In the genomic region with DNA sequence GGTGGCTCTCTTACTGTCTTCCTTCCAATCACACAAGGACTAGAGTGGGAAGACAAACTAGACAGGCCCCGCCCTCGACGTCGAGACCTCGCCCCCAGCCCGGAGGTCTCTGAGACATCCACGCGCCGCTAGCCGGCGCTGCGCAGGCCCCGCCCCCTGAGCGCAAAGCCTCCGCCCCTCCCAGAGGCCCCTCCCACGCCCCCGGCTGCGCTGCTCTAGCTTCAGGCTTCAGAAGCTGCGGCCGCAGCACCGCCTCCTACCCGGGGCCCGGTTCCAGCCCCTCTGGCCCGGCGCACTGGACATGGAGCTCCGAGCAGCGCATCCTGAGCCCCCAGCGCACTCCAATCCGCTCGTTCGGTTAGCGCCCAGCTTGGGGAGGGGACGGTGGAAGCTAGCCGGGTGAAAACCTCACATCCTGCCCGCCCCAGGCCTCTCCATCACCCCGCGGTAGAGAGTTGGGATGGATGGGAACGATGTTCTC, we compare ENCODE assay signal across 8 mouse cellular contexts. TPM values are rescaled to one million over a fixed set of nuclear protein-coding genes. Genes with fewer than 3 reads are reported as not detected.
DNase-seq lines count a peak whose midpoint lies in the region; ATAC-seq and TF ChIP-seq lines count a peak whose summit lies in the region.

A gene (plus strand): TSS at position 225 of the 481 bp plus-strand sequence.

- H3K4me3 ChIP-seq in ES-E14 (ENCODE audit: insufficient read depth in 1 of 2, low read depth in 1 of 2, low read length in 2 of 2, poor library complexity in 1 of 2, severe bottlenecking in 1 of 2) = peak within 1 kb of the TSS; percentile 75 to 81
- H3K4me3 ChIP-seq in forebrain, embryonic 14.5 days (ENCODE audit: low read depth, low read length) = peak within 1 kb of the TSS; percentile 41
- peak within 1 kb of the TSS; percentile 49 for H3K4me3 ChIP-seq in neural tube, embryonic 14.5 days (ENCODE audit: low read depth, low read length)

- peaks cover 3 to 7% of the 10 kb centered on the region in 2 experiments; a peak in 3 of 4 replicates for H3K4me1 ChIP-seq in ES-E14 (ENCODE audit: control insufficient read depth in 2 of 2, insufficient read depth in 2 of 2, low read length in 2 of 2, poor library complexity in 1 of 2)
- peaks cover 13% of the 10 kb centered on the region for H3K4me1 ChIP-seq in forebrain, embryonic 14.5 days (ENCODE audit: control insufficient read depth, insufficient read depth, low read length)
- peaks cover 12% of the 10 kb centered on the region; the same call in 1 of the 2 replicates for H3K4me1 ChIP-seq in neural tube, embryonic 14.5 days (ENCODE audit: control insufficient read depth, insufficient read depth, low read length)

- under 1% methylated on average over 38 of the region's 38 CpGs for WGBS in forebrain, embryonic 14.5 days
- under 1% methylated on average over 29 of the region's 38 CpGs for WGBS in neural tube, embryonic 14.5 days

- DNase-seq in ES-E14 (ENCODE audit: low read depth, low spot score) = peak; percentile 94
- DNase-seq in cerebellum, adult 11 months = peak; percentile 89
- peak; percentile 94 for DNase-seq in forebrain, embryonic 14.5 days (ENCODE audit: low spot score)
- peak; percentile 92 to 95 for DNase-seq in heart, postnatal 10 days
- peak; percentile 90 for DNase-seq in layer of hippocampus, adult 11-12 months (ENCODE audit: low spot score)
- peak; percentile 91 to 94 for DNase-seq in lung, adult 18-20 months
- DNase-seq in testis, postnatal 10 days (ENCODE audit: low spot score) = peak; percentile 94

- H3K9ac ChIP-seq in ES-E14 (ENCODE audit: insufficient read depth, low read depth, low read length, poor library complexity, severe bottlenecking) = peak within 1 kb of the TSS; percentile 80
- H3K9ac ChIP-seq in forebrain, embryonic 14.5 days (ENCODE audit: low read length) = peak within 1 kb of the TSS; percentile 71
- H3K9ac ChIP-seq in neural tube, embryonic 14.5 days (replicated peaks; ENCODE audit: low read depth, low read length) = peak within 1 kb of the TSS; percentile 65

- H3K36me3 ChIP-seq in ES-E14 (ENCODE audit: control insufficient read depth, insufficient read depth, low read length, poor library complexity, severe bottlenecking) = no peaks in the 10 kb centered on the region
- no peaks in the 10 kb centered on the region for H3K36me3 ChIP-seq in forebrain, embryonic 14.5 days (ENCODE audit: control insufficient read depth, insufficient read depth, low read length)
- H3K36me3 ChIP-seq in neural tube, embryonic 14.5 days (ENCODE audit: control insufficient read depth, insufficient read depth, low read length) = no peaks in the 10 kb centered on the region

- H3K4me2 ChIP-seq in forebrain, embryonic 14.5 days (ENCODE audit: low read length) = peak within 1 kb of the TSS; percentile 61
- H3K4me2 ChIP-seq in neural tube, embryonic 14.5 days (ENCODE audit: low read depth, low read length) = peak within 1 kb of the TSS; percentile 66

- ATAC-seq in forebrain, embryonic 14.5 days = peak; percentile 88
- ATAC-seq in neural tube, embryonic 14.5 days (ENCODE audit: low read depth) = peak; percentile 84

- H3K27me3 ChIP-seq in forebrain, embryonic 14.5 days (replicated peaks; ENCODE audit: control insufficient read depth, insufficient read depth, low read length) = no peaks in the 10 kb centered on the region
- no peaks in the 10 kb centered on the region for H3K27me3 ChIP-seq in neural tube, embryonic 14.5 days (ENCODE audit: control insufficient read depth, insufficient read depth, low read length)

- H3K9me3 ChIP-seq in ES-E14 (ENCODE audit: control insufficient read depth, insufficient read depth, low read depth, low read length) = no peaks in the 10 kb centered on the region
- no peaks in the 10 kb centered on the region for H3K9me3 ChIP-seq in forebrain, embryonic 14.5 days (replicated peaks; ENCODE audit: control insufficient read depth, low read length)
- no peaks in the 10 kb centered on the region for H3K9me3 ChIP-seq in neural tube, embryonic 14.5 days (ENCODE audit: control insufficient read depth, low read length)

- intact Hi-C loops in heart, postnatal 10 days (cut with DNase I) = loop anchor here (1.0 kb wide), 1 partner anchor 15 kb away; no protein-coding TSS in a partner anchor

- H3K27ac ChIP-seq in ES-E14 (ENCODE audit: insufficient read depth, low read depth, low read length, poor library complexity, severe bottlenecking) = no peak within 1 kb of the TSS
- H3K27ac ChIP-seq in forebrain, embryonic 14.5 days (ENCODE audit: low read depth, low read length) = no peak within 1 kb of the TSS
- H3K27ac ChIP-seq in neural tube, embryonic 14.5 days (ENCODE audit: low read depth, low read length) = peak within 1 kb of the TSS; percentile 44; the same call in 1 of the 2 replicates

- in situ Hi-C loops in ES-E14 (cut with MboI; ENCODE audit: low sequenced_read_pairs in 2 of 2, unreplicated experiment in 2 of 2) = no loop called here

TF ChIP-seq in ES-E14, 5 proteins besides CTCF, POLR2A, EP300 and RAD21:
- TF ChIP-seq ZC3H11A (IDR thresholded peaks at IDR 0.05; ENCODE audit: borderline replicate concordance, low read depth, low read length) = no peak
- TF ChIP-seq HCFC1 (IDR thresholded peaks at IDR 0.05; ENCODE audit: borderline replicate concordance, insufficient read depth, low read length) = 0 out of 2 replicates have a peak, but pooled peaks have one; percentile 43

RNA-seq across cellular contexts. Expression of the gene that starts here (rescaled TPM):
- total RNA-seq in ES-E14 (2012; rRNA removed) = 9.4 and 14.8 TPM in 2 replicates
- polyA plus RNA-seq in forebrain, embryonic 14.5 days (2014; fragmentation: Nextera tagmentation; extraction: Ambion mirVana) = 18.7 and 21.4 TPM in 2 replicates
- total RNA-seq in heart, postnatal 10 days (2021) = 10 to 100 TPM; 29.3 to 31.8 TPM
- polyA plus RNA-seq in neural tube, embryonic 14.5 days (2014; fragmentation: Nextera tagmentation; extraction: Ambion mirVana) = 30.4 and 35.1 TPM in 2 replicates
